Mouse (Mus musculus) left cerebral cortex, adult 18-20 months (tissue): ENCODE data around the gene Micu1. TPM values are rescaled to one million over a fixed set of nuclear protein-coding genes. Genes with fewer than 3 reads are reported as not detected.
A peak's percentile ranks its signal among the peaks of the same experiment; 100 is the strongest.

ENCODE experiments used
- DNase-seq, 2 experiments: peaks; one replicate each; pipeline ENCODE4 v3.0.0; 2021 to 2022; ENCODE audit warnings: low spot score in 2 of 2, mixed read lengths in 1 of 2
- total RNA-seq, 2 experiments: library from RNA; stranded (reverse); gene quantifications; 2 replicates each; pipeline ENCODE4 v1.2.3; 2021

The Micu1 gene
- total RNA-seq, 2 experiments from 2014 or later = 89.9 to 92.1 TPM

DNA sequence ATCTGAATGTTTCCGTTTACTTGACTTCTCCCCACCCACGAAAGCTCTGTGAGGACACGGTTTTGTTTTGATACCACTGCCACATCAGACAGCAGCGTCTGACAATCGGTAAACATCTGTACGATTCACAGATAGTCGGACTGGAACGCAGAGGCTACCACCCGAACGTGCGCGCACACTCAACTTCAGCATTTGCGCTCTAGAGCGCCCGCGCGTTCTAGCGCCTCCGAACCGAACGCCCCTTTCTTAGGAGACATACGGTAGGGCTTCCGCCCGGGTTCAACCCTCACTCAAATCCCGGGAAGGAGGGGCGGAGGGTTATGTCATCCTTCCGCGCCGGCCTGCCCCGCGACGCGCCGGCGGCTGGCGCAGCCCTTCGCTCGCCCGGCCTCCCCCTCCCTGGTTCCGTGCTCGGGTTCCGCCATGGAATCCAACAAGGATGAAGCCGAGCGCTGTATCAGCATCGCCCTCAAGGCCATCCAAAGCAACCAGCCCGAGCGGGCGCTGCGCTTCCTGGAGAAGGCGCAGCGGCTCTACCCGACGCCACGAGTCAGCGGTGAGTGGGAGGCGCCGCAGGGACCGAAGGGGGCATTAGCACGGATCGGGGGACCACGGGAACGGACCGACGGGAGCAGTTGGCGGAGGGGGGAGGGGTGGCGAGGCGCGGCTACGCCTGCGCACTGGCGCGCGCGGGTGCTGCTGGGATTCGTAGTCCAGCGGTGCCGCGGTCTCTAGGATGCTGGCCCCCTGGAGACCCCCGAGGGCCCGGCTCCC, 177.2 kb downstream of the Micu1 start, which contains the start of gene Dnajb12:
Gene Dnajb12, plus strand, starts transcription at position 302 of the 774 bp plus-strand sequence.
- peak; percentile 94 to 95 for DNase-seq

DNA sequence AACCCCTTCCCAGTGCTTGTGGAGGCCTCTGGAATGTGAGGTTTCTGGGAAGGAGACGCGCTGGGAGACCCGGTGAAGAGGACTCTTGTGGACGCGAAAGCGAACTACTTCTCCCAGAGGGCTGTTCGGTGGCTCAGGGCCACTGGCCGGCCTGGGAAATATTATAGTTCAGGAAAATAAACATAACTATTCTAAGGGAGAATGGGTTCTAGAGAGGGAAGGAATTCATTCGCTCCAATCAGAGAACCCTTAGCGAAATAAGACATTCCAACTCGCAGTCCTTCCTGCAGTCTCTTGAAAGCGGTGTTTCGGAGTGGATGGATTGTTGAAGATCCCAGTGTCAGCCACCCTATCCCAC, 177.7 kb downstream of the Micu1 start:
- DNase-seq = no peak

DNA sequence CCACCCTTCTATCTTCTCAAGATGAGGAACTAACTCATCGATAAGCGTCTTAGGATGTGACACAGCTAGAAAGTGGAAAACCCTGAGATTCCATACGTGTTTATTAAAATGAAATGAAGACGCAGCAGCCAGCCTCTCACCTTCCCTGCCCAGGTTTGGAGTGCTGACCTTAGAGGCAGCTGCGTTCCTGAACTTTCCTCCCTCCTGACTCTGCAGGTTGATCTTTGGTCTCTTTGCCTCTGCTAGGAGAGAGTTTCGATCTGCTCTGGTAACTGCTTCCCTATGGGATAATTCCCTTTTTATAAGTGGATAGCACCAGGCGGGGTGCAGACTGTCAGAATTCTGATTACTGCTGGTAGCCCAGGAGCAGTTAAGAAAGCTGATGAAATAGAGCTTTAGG, 178.6 kb downstream of the Micu1 start:
- DNase-seq = no peak

GRCm38 (mm10) chr10:59884327-59885173, 182.3 kb downstream of the Micu1 start:
- DNase-seq = no peak

GRCm38 (mm10) chr10:59885174-59886080, 183.2 kb downstream of the Micu1 start:
- DNase-seq = no peak

GRCm38 (mm10) chr10:59886081-59886466, 183.8 kb downstream of the Micu1 start:
- DNase-seq = no peak

DNA sequence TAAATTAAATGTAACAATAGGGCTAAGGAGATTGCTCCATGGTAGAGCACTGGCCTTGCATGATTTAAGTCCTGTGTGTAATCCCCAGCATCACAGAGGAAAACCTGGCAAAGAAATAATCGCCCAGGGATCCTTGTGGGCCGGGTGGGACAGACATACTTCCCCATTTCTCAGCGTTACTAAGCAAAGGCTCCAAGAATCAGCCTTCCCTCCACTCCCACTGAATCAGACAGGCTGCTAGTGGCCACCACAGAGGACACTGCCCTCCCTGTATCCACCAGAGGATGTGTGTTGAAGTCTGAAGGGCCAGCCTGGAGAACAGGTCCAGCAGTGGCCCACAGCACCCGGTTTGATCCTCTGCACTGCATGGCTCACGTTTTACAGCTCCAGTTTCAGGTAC, 185.2 kb downstream of the Micu1 start:
- DNase-seq = no peak

- DNase-seq = no peak
Measured at GRCm38 (mm10) chr10:59889339-59889738, 187.1 kb downstream of the Micu1 start.

DNA sequence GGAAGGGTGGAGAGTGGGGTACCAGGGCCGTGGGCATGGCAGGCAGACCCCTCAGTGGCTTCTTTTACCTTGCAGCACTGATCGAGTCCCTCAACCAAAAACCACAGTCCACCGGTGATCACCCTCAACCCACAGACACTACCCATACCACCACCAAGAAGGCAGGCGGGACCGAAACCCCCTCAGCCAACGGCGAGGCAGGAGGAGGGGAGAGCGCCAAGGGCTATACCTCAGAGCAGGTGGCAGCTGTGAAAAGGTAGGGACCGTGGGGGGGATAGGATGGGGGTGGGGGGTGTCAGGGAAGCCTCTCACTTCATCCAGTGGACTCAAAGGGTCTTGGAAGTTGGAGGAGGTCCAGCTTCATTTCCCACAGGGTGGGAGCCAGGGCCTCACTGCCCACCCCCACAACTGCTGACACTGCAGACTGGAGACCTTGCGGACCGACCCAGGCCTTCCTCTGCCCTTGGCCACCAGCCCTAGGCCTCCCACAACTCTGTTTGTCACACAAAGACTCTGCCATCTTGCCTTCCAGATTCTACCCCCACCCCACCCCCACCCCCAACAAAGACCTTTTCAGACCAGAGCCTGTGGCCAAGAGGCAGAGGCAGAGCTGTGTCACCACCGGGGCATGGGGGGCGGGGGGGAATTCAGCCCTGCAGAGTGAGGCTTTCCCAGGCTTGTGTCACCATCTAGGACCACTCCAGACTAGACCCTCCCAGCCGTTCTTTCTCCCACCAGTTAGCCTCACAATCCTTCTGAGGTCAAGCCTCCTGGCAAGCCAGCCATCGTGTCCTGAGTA, 187.9 kb downstream of the Micu1 start:
- no peak for DNase-seq

- DNase-seq = peak; percentile 72 to 75
Measured at GRCm38 (mm10) chr10:59892977-59893376, 190.7 kb downstream of the Micu1 start.

DNA sequence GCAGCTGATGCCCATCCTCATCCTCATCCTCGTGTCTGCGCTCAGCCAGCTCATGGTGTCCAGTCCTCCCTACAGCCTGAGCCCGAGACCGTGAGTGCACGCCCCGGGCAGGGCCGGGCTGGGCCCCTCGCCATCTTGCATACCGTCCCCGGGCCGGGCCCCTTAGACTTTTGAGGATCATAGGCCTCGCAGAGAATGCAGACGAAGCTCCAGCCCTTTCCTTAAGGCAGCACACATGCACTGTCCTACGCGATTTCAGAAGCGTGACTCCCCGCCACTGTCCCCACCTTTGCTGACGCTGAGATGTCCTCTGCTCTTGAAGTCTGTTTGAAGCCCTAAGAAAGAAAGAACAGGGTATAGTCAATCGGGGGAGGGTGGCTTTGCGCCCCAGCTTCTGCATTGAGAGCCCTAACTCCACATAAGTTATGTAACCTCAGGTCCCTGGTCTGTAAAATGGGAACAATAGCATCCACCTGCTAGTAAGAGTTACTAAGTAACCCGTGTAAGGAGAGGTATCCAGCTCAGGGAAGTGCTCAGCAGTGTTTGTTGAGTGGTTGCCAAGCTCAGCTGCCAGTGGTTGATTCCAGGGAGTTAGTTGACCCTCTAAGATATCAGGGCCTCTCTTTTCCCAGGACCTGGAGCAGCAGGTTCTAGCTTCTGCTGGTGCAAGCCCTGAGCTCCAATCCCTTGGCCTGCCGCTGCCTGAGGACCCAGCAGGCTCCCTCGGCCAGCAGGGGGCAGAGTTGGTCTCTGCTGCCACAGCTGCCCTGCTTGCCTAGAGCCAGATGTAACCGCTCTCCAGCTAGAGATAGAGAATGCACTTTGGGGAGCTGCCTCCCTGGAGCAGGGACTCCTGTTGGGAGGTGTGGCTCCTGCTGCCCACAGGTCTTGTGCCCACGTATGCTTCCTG, 192.2 kb downstream of the Micu1 start:
- DNase-seq = peak; percentile 85 to 87

DNA sequence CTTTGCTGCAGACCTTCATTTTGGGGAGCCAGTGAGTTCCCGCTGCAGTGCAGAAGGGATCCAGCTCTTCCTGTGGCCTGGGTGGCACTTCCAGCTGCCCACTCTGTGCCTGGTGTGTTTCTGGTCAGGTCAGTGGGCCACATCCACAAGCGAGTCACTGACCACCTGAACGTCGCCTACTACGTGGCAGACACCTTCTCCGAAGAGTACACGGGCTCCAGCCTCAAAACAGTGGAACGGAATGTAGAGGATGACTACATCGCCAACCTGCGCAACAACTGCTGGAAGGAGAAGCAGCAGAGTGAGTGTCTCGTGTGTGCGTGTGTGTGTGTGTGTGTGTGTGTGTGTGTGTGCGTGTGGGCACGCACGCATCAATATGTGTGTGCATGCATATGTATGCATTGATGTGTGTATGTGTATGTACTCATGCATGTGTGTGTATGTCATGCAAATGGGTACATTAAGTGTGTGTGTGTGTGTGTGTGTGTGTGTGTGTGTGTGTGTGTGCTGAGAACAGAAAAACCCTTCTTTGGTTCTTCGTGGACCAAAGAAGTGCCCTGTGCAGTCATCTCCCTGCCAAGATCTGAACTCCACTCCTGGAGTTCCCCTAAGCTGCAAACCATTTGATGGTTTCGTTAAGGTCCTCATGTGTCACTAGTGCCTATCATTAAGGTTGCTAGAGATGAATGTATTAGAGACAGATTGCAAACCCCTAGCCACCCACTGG, 193.3 kb downstream of the Micu1 start:
- no peak for DNase-seq

GRCm38 (mm10) chr10:59896211-59896610, 193.9 kb downstream of the Micu1 start:
- DNase-seq = no peak

- no peak for DNase-seq
Measured at GRCm38 (mm10) chr10:59896911-59897331, 194.6 kb downstream of the Micu1 start.

GRCm38 (mm10) chr10:59897511-59897910, 195.2 kb downstream of the Micu1 start:
- peak; percentile 70 to 84 for DNase-seq

DNA sequence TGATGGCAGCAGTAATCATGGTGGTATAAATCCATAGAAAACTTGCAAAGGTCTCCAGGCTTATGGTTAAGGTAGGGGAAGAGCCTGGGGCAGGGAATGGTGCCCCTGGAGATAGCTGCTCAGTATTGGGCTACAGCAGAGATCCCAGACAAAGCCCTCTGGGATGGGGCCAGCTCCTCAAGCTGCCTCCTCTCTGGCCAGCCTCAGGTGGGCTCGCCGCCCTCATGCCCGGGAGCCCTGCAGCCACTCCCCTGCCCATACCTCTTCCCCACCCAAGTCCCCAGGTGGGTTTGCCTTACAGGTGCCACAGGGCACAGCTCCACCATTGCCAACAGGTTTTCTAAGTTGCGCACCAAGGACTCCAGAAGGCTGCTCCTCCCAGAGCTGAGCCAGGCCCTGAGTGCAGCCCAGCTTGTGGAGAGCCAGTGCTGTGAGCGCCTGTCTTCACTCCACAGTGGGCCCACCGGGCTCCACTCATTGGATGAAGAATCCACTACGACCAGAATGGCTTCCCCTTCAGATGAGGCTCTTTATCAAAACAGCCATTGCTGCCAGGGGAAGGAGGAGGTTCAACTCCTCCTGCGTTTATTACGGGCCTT, 196.0 kb downstream of the Micu1 start:
- DNase-seq = no peak

GRCm38 (mm10) chr10:59898935-59899334, 196.7 kb downstream of the Micu1 start:
- DNase-seq = no peak
